Mouse (Mus musculus) adrenal gland, adult (tissue): ENCODE data around the gene Tmem190.
A peak's percentile ranks its signal among the peaks of the same experiment; 100 is the strongest.

ENCODE experiments used
- DNase-seq, 2 experiments: peaks; one replicate each; pipeline ENCODE4 v3.0.0; 2022 to 2023; ENCODE audit warnings: low spot score in 1 of 2; ENCODE audit not compliant: inconsistent age in 2 of 2

The Tmem190 gene

DNA sequence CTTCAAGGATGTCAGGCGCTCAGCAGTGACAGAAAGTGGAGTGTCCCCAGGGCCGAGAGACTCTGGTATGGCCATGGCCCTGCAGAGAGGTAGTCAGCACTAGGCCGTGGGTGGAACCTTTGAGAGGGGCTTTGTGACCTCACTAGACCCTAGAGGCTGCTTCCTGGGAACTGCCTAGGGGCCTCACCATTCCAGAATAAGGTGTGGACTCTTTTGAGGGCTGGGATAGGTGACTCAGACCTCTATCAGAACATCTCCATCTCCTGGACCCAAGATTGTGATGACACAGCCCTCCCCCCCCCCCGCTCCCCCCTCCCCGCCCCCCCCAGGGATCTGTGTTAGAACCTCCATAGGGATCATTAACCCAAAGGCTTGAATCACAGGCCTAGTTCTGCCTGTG is 11.5 kb upstream of the Tmem190 start, which contains the start of gene Fam71e2:
Gene Fam71e2 (minus strand): TSS at position 101 of the 400 bp plus-strand sequence.
- no peak for DNase-seq

DNA sequence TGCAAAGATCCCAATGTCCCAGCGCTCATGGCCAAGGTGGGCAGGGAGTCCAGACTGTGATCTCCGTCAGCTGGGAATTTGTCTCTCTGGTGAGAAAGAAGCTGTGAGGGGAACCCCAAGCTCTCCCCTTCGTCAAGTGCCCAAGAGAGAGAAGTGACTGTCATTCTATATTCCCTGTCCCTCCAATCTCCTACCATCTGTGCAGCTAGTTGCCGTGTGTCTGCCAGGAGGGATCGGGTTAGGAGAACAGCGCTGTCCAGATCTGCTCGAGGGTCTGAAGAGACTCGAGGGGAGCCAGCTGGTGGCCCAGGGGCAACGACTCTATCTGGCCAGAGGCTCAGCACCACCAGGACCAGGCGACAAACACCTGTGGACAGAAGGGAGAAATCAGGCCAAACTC is 6.6 kb upstream of the Tmem190 start:
- DNase-seq: no peak

DNA sequence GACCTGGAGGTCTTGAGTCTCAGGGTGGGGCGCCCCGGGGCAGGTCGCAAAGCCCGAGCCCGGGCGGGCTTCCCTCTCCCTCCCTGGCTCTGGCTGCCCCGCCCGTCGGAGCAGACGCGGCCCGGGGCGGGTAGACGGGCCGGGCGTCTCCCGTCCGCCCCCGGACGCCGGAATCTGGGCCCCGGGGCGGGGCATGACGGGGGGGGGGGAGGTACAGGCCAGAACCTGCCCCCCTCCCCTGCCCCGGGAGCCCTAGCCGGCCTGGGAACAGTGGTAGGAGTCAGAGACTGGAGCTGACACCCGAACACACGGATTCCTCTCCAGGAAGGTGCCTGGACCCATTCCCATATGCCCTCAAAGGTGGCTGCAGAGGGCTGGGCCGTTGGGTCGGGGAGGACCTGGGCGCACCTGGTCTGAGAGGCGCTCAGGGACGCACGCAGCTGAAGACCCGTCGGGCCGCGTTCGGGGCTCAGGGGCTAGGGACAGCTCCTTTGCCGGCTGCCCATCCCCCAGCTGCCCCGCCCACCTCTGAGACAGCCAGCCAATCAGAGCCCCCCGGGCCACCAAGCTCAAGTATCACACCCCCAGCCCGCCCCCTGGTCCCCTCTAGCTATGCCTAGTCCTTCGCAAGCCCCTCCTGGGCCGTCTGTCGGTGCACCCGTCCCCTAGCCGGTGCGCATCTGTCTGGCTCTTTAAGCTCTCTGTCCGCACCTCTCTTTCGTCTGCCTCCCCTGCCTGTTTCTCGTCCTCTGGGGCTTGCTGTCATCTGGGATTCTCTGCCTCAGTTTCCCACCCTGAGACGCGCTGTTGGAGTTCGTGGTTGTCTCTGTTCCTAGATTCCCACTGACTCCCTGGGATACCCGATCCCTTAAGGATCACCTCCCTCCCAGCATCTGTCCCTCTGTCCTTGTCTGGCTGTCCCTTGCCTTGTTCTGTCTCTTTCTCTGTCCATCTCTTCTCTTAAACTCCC is 5.6 kb upstream of the Tmem190 start:
- peak; percentile 59 to 77 for DNase-seq

DNA sequence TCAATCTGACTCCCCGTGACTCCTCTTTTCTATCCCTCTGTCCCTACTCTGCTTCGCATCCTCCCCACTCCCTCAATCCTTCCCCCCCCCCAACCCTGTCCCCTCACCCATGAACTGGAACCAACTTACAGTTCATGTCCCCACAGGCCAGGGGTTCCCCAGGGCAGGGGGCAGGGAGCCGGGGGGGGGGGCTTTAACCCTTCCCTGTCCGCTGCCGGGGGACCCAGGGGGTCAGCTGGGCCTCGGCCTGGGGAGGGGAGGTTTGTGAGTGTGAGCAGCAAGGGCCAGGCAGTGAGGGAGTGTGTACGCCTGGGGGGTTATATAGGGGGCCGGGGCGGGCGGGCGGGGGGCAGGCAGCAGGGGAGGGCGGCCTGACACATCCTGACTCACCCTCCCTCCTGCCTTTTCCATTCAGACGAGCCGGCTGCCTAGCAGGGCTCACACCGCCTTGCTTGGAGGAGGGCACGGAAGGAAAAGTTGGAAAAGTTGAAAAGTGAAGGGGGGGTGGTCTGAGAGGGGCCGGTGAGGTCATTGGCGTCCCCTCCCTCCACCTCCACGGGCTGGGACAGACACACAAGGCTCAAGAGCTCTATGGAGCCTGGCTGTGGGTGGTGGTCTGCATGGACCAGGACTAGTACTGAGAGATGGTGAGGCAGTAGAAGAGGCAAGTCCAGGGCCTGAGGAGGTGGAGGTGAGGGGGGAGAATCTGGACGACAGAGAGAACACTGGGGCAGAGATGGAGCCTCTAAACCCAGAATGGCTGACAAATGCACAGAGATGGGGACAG is 4.7 kb upstream of the Tmem190 start:
- no peak for DNase-seq

DNA sequence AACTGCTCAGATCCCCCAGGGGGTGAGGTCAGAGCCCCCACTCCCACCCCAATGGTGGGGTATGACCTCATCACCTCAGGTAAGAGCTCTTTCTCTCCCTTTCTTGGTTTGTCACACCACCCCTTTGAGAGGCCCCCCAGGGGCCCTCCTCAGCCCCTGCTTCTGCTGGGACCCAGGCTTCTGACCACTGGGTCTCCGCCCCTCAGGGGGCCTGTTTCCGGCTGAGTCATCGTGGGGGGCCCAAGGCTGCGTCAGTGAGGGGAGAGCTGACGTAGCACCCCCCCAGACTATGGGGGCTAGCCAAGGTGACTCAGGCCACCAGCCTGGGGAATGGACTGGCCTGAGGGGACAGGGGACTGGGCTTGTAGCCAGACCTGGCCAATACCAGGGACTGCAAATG is 2.8 kb upstream of the Tmem190 start:
- no peak for DNase-seq

DNA sequence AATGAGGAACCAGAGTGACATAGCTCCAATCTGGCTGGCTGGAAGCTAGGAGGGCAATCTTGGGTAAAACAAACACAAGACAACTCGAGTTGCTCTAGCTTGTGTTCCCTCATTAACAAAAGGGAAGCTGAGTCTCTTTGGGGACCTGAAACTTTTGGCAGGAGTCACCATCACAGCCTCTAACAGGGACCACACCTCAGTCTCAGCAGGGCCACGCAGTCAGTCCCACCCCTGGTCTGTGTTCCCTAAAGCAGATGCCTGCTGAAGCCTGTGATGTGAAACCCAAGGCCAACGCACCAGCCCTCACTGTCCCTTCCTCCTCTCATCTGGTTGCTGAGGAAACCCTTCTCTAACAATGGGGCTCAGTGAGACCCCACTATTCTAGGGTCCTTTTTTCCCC is 607 bp upstream of the Tmem190 start:
- DNase-seq: no peak

DNA sequence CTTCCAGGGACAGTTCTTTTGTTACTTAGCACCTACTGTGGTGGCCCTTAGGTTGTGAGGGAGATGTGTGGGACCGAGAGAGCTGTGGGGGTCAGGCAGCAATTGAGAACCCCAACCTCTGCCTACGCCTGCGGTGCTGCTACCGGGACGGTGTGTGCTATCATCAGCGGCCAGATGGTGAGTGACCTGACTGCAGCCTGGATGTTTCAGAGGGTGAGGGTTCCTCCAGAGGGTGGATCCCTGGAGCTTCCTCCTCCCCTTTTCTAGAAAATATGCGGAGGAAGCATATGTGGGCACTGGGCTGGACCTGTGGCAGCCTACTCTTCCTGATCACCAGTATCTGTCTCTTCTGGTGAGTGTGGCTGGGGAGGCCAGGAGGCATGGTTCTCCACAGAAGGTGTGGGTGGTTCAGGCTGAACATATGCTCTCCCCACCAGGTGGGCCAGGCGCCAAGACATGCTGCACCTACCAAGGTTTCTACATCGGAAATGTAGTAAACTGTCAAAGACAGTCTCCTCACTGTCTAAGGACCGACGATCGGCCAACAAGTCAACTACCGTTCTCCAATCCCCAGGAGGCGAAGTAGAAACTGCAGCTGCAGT is 1.0 kb downstream of the Tmem190 start:
- no peak for DNase-seq

DNA sequence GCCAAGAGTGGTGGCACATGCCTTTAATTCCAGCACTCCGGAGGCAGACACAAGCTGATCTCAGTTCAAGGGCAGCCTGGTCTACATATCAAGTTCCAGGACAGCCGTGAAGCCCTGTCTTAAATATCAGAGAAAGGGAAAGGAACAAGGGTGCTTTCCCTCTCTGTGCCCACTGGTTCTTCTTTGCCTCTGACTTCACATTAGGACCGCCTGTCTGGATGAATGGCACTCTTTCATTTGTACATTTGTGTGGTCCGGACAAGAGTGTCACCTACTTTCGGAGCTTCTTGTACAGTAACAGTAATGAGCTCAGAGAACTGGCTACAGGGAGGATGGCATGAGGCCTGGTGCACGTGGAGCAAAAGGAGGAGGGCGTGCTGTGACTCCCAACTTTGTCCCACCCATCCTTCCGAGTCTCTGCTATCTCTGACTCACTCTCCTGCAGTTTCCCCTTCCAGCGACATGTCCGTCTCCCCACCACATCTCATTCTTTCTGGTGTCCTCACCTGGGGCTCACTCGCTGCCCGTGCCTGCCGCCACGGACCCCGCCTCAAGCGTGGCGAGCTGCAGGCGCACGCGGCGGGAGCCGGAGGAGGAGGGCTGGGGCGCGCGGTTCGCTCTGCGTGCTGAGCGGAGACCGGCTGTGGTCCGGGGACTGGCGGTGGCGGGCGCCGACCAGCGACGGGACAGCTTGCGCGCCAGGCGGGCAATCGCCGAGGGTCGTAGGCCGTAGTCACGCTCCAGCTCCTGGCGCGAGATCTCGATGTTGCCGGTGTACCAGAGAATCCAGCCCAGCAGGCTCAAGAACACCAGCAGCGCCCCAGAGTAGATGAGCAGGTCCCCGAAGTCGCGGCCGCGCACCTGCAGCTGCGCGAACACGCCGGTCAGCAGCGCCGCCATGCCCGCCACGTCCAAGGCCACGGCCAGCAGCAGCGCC is 6.0 kb downstream of the Tmem190 start:
- DNase-seq: peak; percentile 81 to 94

DNA sequence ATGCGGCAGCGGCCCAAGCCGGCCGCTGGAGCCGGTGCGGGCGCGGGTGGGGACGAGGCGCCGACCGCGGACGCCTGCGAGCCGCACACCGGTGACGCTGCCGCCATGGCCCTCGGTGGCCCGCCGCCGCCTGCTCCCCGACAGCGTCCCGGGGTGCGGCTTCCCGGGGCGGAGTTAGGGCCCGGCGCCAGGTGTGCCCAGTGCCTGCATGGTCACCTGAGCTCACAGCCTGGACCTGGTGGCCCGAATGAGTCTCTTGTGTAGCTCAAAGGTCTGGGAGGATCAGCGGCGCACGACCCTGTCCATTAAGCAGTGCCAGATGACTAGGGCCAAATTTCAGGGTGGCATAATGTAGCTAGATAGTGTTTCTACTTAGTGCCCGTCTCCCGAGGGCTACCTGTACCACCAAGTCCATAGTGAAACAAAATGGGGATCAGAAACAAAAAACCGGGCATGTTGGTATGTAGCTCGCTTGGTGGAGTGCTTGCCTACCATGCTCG is 6.7 kb downstream of the Tmem190 start, which contains the start of gene Tmem238:
Gene Tmem238 (minus strand): TSS at position 221 of the 500 bp plus-strand sequence.
- DNase-seq: peak in 1 of 2 experiments; percentile 89

DNA sequence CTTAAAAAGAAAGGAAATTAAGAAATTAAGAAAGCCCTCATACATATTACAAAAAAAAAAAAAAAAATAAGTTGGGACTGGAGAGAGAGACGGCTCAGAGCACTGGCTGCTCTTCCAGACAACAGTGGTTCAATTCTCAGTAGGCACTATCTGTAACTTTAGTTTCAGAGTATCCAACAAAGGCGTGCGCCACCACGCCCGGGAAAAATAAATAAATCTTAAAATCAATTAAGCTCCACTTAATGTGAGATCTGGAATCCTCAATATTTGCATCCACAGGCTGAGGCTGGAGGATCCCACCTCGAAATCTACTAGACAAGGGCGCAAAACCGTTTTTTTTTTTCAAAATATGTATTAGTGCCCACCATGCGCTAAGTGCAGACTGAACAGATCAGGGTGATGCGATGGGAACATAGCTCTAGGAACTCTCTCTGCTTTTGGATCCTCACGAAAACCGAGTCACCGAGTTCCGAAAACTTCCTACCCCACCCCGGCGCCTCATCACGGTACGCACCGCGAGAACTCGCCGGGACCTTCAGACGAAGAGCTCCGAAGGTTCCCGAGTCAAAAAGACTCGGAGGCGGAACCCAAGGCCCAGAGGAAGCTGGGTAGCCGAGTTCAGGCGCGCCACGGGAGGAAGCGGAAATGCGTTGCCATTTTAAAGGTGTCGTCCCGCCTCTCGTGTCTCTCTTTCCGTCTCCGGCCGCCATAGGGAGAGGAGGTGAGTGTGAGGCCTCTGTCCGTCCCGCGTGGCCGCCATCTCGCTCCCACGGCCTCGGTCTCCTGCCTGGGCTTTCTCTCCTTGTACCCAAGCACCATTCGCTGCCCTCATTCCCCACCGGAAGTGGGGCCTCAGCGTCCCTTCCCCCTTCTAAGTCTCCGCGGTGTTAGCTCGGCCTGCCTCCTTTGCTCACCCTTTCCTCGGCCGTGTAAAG is 9.8 kb downstream of the Tmem190 start, which contains the start of gene Rpl28:
Gene Rpl28 (plus strand): TSS at position 597 of the 935 bp plus-strand sequence.
- peak; percentile 96 to 98 for DNase-seq

DNA sequence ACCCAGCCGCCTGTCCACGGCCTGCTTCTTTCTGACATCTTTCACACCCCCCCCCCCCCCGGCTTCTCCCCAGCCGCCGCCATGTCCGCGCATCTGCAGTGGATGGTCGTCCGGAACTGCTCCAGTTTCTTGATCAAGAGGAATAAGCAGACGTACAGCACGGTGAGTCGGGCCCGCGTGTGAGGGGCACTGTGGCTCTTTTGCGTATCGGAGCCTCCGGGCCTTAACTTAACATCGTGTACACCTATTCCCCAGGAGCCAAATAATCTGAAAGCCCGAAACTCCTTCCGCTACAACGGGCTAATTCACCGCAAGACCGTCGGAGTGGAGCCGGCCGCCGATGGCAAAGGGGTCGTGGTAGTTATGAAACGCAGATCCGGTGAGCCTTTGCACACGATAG is 10.5 kb downstream of the Tmem190 start:
- peak; percentile 40 to 74 for DNase-seq

DNA sequence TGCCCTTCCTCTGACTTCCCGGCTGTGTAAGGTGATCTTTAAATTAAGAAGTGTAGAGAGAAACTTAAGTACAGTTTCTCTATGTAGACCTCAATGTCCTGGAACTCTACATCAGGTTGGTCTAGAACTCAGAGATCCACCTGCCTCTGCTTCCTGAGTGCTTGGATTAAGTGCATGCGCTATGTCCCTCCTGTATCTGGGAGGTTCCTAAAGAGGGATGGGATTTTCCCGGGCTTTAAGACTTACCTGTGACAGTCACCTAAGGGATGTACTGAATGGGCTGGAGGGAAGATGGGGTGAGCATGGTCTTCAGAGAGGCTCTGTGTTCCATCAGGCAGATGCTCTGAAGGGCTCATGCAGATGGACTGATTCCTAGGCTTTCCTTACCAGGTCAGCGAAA is 10.9 kb downstream of the Tmem190 start:
- DNase-seq: peak in 1 of 2 experiments; percentile 40

DNA sequence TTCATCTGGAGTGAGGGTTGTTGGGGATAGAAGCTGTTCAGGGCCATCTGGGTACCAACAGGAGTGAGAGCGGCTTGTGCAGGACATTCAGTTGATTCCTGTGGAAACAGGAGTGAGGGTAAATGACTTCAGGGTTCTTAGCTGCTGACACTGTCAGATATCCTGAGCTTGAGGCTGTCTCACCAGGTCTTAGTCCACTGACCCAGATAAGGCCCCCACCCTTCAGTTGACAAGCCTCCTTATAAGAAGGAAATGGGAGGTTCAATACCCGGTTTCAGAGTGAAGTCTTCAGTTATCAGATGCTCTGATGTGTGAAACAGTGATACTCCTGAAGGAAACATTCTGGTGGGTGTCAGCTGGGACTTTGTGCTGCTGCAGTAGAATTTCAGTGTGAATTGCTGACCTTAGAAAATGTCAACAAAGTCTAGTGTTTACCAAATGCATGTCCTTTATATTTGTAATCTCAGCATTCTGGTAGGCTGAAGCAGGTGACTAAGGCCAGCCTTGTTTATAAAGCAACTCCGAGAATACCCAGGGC is 12.0 kb downstream of the Tmem190 start:
- no peak for DNase-seq

DNA sequence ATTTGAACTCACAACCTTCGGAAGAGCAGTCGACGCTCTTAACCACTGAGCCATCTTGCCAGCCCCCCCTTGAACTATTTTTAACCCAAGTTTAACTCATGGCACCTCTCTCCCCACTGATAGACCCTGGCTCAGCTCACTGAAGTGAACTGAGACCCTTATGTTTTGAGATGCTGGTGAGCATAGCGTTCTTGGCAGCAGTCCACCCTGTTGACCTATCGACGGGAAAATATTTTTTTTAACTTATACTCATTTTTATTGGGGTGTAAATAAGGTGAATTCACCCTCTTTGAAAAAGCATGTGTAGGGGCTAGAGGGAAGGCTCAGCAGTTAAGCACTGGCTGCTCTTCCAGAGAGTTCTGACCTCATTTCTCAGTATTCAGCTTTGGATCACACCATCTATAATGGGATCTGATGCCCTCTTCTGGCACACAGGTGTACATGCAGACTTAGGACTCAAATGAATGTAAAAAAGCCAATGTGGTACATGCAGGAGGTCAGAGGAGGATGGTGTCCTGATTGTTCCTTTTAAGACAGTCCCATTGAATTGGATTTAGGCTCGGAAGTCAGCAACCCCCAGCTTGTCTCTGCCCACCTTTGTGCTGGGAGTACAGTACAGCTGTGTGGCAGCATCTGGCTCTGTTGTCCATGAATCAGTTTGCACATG is 13.2 kb downstream of the Tmem190 start:
- peak in 1 of 2 experiments; percentile 75 for DNase-seq

DNA sequence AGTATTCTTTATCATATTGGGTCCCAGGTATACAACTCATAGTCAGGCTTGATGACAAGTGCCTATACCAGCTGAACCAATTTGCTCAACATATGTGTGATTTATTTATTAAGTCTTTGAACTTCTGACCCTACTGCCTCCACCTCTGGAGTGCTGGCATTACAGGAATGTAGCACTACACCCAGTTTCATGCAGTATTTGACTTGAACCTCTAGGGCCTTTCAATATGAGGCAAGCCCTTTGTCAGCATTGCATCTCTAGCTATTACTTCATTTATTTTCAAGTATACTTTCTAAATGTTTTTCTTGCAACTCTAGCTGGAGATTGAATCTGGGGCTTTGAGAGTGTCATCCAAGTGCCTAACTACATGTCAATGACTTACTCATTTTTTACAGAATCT is 19.5 kb downstream of the Tmem190 start:
- DNase-seq: no peak

DNA sequence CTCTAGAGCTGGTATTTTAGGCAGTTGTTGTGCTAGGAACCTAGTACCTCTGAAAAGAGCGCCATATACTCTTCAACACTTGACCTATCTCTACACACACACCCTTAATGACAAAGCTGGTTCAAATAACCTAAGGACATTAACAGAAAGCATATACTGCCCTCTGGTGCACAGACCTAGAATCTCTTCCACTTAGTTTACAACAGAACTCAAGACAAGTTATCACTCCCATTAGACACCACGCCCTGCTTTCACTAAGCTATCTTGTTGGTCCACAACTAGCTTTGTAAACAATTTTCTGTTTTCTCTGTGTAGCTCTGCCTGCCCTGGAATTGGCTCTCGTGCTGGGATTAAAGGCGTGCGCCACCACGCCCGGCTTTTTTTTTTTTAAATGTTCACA is 24.0 kb downstream of the Tmem190 start:
- peak in 1 of 2 experiments; percentile 70 for DNase-seq

DNA sequence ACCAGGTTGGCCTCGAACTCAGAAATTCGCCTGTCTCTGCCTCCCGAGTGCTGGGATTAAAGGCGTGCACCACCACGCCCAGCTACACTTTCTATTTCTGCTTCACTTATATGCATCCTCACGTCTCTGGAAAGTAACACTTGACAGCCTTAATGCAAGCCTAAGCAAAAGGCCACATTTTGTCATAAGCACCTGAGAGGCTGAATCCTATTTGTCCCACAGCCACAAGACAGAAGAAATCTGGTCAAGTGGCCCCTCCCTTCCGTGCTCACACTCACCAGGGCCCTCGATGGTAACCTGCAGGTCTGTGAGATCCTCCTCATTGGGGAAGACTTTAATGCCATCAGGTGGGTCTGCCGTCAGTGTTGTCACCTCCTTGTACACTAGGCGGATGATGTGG is 28.4 kb downstream of the Tmem190 start:
- peak; percentile 22 to 51 for DNase-seq

DNA sequence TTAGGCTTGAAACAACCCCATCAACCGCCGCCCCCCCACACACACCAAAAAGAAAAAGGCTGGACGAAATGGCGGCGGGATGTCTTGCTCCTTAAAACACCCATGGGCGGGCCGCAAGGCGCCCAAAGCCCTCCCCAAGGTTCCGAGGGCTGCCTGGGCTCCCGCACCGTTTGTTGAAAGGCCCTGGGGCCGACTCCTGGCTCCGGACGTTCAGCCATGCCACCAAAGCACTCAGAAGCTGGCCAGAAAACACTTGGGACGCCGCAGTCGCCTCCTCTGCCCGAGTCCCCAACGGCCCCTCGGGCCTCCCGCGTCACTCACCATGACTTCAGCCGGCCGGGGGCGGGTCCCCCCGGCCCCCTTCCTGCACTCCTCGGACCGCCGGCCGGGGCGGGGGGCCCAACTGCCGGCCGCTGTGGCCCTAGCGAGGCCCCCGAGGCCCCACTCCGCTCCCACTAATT is 29.1 kb downstream of the Tmem190 start:
- DNase-seq: no peak
